Mouse (Mus musculus) heart, adult 11 months (tissue): ENCODE data around the gene Kcnk13.
A peak's percentile ranks its signal among the peaks of the same experiment; 100 is the strongest.

Source experiments
- DNase-seq: peaks from one replicate; pipeline ENCODE4 v3.0.0; 2022

The Kcnk13 gene

GRCm38 (mm10) chr12:99965203-99966115, 1.2 kb downstream of the Kcnk13 start:
- peak; percentile 95 for DNase-seq

GRCm38 (mm10) chr12:99966116-99966770, 1.9 kb downstream of the Kcnk13 start:
- peak; percentile 88 for DNase-seq

GRCm38 (mm10) chr12:99966881-99967363, 2.6 kb downstream of the Kcnk13 start:
- DNase-seq: peak; percentile 93

GRCm38 (mm10) chr12:99969906-99970305, 5.6 kb downstream of the Kcnk13 start:
- DNase-seq: peak; percentile 56

- DNase-seq: peak; percentile 68
Observed at GRCm38 (mm10) chr12:99971205-99971894, 7.1 kb downstream of the Kcnk13 start.

- DNase-seq: peak; percentile 74
Observed at GRCm38 (mm10) chr12:99972825-99973224, 8.5 kb downstream of the Kcnk13 start.

GRCm38 (mm10) chr12:99973659-99974058, 9.4 kb downstream of the Kcnk13 start:
- no peak for DNase-seq

GRCm38 (mm10) chr12:99979541-99979940, 15.2 kb downstream of the Kcnk13 start:
- peak; percentile 73 for DNase-seq

- DNase-seq: peak; percentile 61
Observed at GRCm38 (mm10) chr12:99986797-99987196, 22.5 kb downstream of the Kcnk13 start.

GRCm38 (mm10) chr12:99988144-99988543, 23.8 kb downstream of the Kcnk13 start:
- no peak for DNase-seq

GRCm38 (mm10) chr12:99992362-99992862, 28.1 kb downstream of the Kcnk13 start:
- DNase-seq: peak; percentile 68

GRCm38 (mm10) chr12:99993146-99993890, 29.0 kb downstream of the Kcnk13 start:
- peak; percentile 93 for DNase-seq

GRCm38 (mm10) chr12:99995951-99996350, 31.7 kb downstream of the Kcnk13 start:
- no peak for DNase-seq

GRCm38 (mm10) chr12:99999726-100000125, 35.4 kb downstream of the Kcnk13 start:
- DNase-seq: peak; percentile 73

GRCm38 (mm10) chr12:100000381-100000780, 36.1 kb downstream of the Kcnk13 start:
- DNase-seq: peak; percentile 70

- DNase-seq: peak; percentile 70
Observed at GRCm38 (mm10) chr12:100001246-100001645, 36.9 kb downstream of the Kcnk13 start.

GRCm38 (mm10) chr12:100001910-100002309, 37.6 kb downstream of the Kcnk13 start:
- peak; percentile 97 for DNase-seq

- peak; percentile 83 for DNase-seq
Observed at GRCm38 (mm10) chr12:100002914-100003587, 38.8 kb downstream of the Kcnk13 start.

GRCm38 (mm10) chr12:100005285-100005684, 41.0 kb downstream of the Kcnk13 start:
- peak; percentile 95 for DNase-seq

- peak; percentile 62 for DNase-seq
Observed at GRCm38 (mm10) chr12:100006681-100007080, 42.4 kb downstream of the Kcnk13 start.

- DNase-seq: peak; percentile 80
Observed at GRCm38 (mm10) chr12:100012839-100013238, 48.5 kb downstream of the Kcnk13 start.

GRCm38 (mm10) chr12:100015146-100015545, 50.8 kb downstream of the Kcnk13 start:
- DNase-seq: peak; percentile 57
